Mouse (Mus musculus) C2C12 (cell line): ENCODE measurements around the gene Tomm6.

Source experiments
- CEBPB ChIP-seq: IDR thresholded peaks from one replicate; pipeline ENCODE4 v1.6.1; 2011; ENCODE audit warnings: low read depth, mild to moderate bottlenecking, control low read depth, moderate library complexity
- CTCF ChIP-seq: IDR thresholded peaks from one replicate; pipeline ENCODE4 v1.5.1; 2011; ENCODE audit not compliant: control insufficient read depth, insufficient read depth, insufficient read length
- FOSL1 ChIP-seq: IDR thresholded peaks from one replicate; pipeline ENCODE4 v1.8.0; 2011; ENCODE audit warnings: mild to moderate bottlenecking, low read length; ENCODE audit not compliant: poor library complexity, insufficient read depth, severe bottlenecking
- MAX ChIP-seq: IDR thresholded peaks from one replicate; pipeline ENCODE4 v1.6.1; 2011; ENCODE audit warnings: mild to moderate bottlenecking, control low read depth
- MYOG ChIP-seq: IDR thresholded peaks from one replicate; pipeline ENCODE4 v1.6.1; 2011; ENCODE audit not compliant: control insufficient read depth, insufficient read length; ENCODE audit errors: extremely low read depth
- USF1 ChIP-seq: IDR thresholded peaks from one replicate; pipeline ENCODE4 v1.6.1; 2011; ENCODE audit warnings: low read depth, mild to moderate bottlenecking, control low read depth, moderate library complexity

GRCm38 (mm10) chr17:47669166-47669565 is 19.0 kb downstream of the Tomm6 start:
- TF ChIP-seq CTCF (no peak), FOSL1 (no peak), MAX (no peak), USF1 (no peak), MYOG (no peak), CEBPB (no peak)
